Mouse (Mus musculus) stomach, embryonic 16.5 days (tissue): ENCODE results near the gene Cd81. TPM values are rescaled to one million over a fixed set of nuclear protein-coding genes. Genes with fewer than 3 reads are reported as not detected.

Experiments
- ATAC-seq: fragments of 200-750 bp; cut with Nextera tagmentation; 2 replicates; pipeline ENCODE4 v1.8.0; 2017; ENCODE audit warnings: moderate number of reproducible peaks, moderate TSS enrichment; ENCODE audit not compliant: insufficient read depth, low FRiP score
- H3K27ac ChIP-seq: fragments of 300-500 bp; sonication (generic); 2 replicates; pipeline ENCODE4 v1.5.1; 2014; ENCODE audit warnings: low read length
- H3K27me3 ChIP-seq: fragments of 300-500 bp; sonication (generic); 2 replicates; pipeline ENCODE4 v1.6.1; 2014; ENCODE audit warnings: low read length, control low read depth, mixed read lengths; ENCODE audit not compliant: control insufficient read depth, insufficient read depth
- H3K36me3 ChIP-seq: fragments of 300-500 bp; sonication (generic); 2 replicates; pipeline ENCODE4 v1.6.1; 2014; ENCODE audit warnings: low read length; ENCODE audit not compliant: control insufficient read depth, insufficient read depth
- H3K4me1 ChIP-seq: fragments of 300-500 bp; sonication (generic); 2 replicates; pipeline ENCODE4 v1.6.1; 2014; ENCODE audit warnings: low read length, control low read depth, mixed read lengths; ENCODE audit not compliant: control insufficient read depth, insufficient read depth
- H3K4me2 ChIP-seq: fragments of 300-500 bp; sonication (generic); 2 replicates; pipeline ENCODE4 v1.6.1; 2014; ENCODE audit warnings: low read depth, low read length, mixed read lengths
- H3K4me3 ChIP-seq: fragments of 300-500 bp; sonication (generic); replicated peaks from 2 replicates; pipeline ENCODE4 v1.5.1; 2014; ENCODE audit warnings: mild to moderate bottlenecking, low read length
- H3K9ac ChIP-seq: fragments of 300-500 bp; sonication (generic); 2 replicates; pipeline ENCODE4 v1.6.1; 2014; ENCODE audit warnings: low read length
- H3K9me3 ChIP-seq: fragments of 300-500 bp; sonication (generic); replicated peaks from 2 replicates; pipeline ENCODE4 v1.6.1; 2016; ENCODE audit warnings: low read length, control low read depth; ENCODE audit not compliant: control insufficient read depth
- WGBS: fragments of 180-500 bp; shearing (Covaris S2); extraction: QIAGEN DNeasy Blood & Tissue Kit; methylation state at CpG from one replicate; pipeline ENCODE4 v1.1.7; 2014; 5-methylcytosine and 5-hydroxymethylcytosine counted together
- polyA plus RNA-seq: library from polyadenylated mRNA; unstranded; fragments of >200 nt; fragmentation: Nextera tagmentation; extraction: Ambion mirVana; gene quantifications from 2 replicates; pipeline ENCODE4 v1.2.1, GENCODE M21; 2015

Cd81 gene
- polyA plus RNA-seq, 1 experiment from 2014 or later, result 638 TPM

- Histone ChIP-seq H3K9me3 (no peaks in the 10 kb centered on the region), H3K4me3 (peak overlapping the region; percentile 86), H3K27ac (peak overlapping the region; percentile 96), H3K4me2 (peak overlapping the region; percentile 95), H3K9ac (peak overlapping the region; percentile 93), H3K27me3 (no peaks in the 10 kb centered on the region), H3K4me1 (peaks cover 18% of the 10 kb centered on the region), H3K36me3 (peaks cover 9% of the 10 kb centered on the region; the same call in 1 of the 2 replicates)
- ATAC-seq, result peak; percentile 1; the same call in 1 of the 2 replicates
- 6% methylated on average over 30 of the region's 30 CpGs for WGBS
Observed at GRCm38 (mm10) chr7:143069751-143070400, 17.3 kb downstream of the Cd81 start.

GRCm38 (mm10) chr7:143070506-143071070, 18.0 kb downstream of the Cd81 start:
- H3K27ac ChIP-seq, result peak overlapping the region; percentile 96; the same call in 1 of the 2 replicates
- H3K4me1 ChIP-seq, result peaks cover 18% of the 10 kb centered on the region
- no peak for ATAC-seq
- peak overlapping the region; percentile 86 for H3K4me3 ChIP-seq
- H3K9me3 ChIP-seq, result no peaks in the 10 kb centered on the region
- peak overlapping the region; percentile 93 for H3K9ac ChIP-seq
- H3K27me3 ChIP-seq, result no peaks in the 10 kb centered on the region
- peak overlapping the region; percentile 95 for H3K4me2 ChIP-seq
- WGBS, result 79% methylated on average over 10 of the region's 10 CpGs
- peaks cover 3% of the 10 kb centered on the region; the same call in 1 of the 2 replicates for H3K36me3 ChIP-seq

GRCm38 (mm10) chr7:143072605-143073004, 20.1 kb downstream of the Cd81 start:
- no peak for ATAC-seq
- H3K9me3 ChIP-seq, result no peaks in the 10 kb centered on the region
- H3K4me3 ChIP-seq, result no peak overlapping the region
- H3K4me2 ChIP-seq, result no peak overlapping the region
- peaks cover 3% of the 10 kb centered on the region; the same call in 1 of the 2 replicates for H3K36me3 ChIP-seq
- WGBS, result 86% methylated on average over 5 of the region's 5 CpGs
- no peak overlapping the region for H3K27ac ChIP-seq
- H3K27me3 ChIP-seq, result no peaks in the 10 kb centered on the region
- H3K9ac ChIP-seq, result no peak overlapping the region
- H3K4me1 ChIP-seq, result peaks cover 18% of the 10 kb centered on the region

GRCm38 (mm10) chr7:143073086-143073485, 20.5 kb downstream of the Cd81 start:
- ATAC-seq, result no peak
- Histone ChIP-seq H3K27me3 (no peaks in the 10 kb centered on the region), H3K4me2 (no peak overlapping the region), H3K9ac (no peak overlapping the region), H3K9me3 (no peaks in the 10 kb centered on the region), H3K4me3 (no peak overlapping the region), H3K27ac (no peak overlapping the region), H3K36me3 (no peaks in the 10 kb centered on the region), H3K4me1 (peaks cover 18% of the 10 kb centered on the region)
- 62% methylated on average over 1 of the region's 1 CpGs for WGBS

GRCm38 (mm10) chr7:143075394-143075793, 22.9 kb downstream of the Cd81 start:
- Histone ChIP-seq H3K9me3 (no peaks in the 10 kb centered on the region), H3K36me3 (no peaks in the 10 kb centered on the region), H3K4me2 (no peak overlapping the region), H3K27ac (no peak overlapping the region), H3K4me1 (peaks cover 8% of the 10 kb centered on the region), H3K4me3 (no peak overlapping the region), H3K9ac (no peak overlapping the region), H3K27me3 (no peaks in the 10 kb centered on the region)
- 64% methylated on average over 5 of the region's 5 CpGs for whole genome bisulfite sequencing
- ATAC-seq, result no peak

- no peaks in the 10 kb centered on the region for H3K4me1 ChIP-seq
- 87% methylated on average over 2 of the region's 2 CpGs for WGBS
Observed at GRCm38 (mm10) chr7:143077351-143077750, 24.8 kb downstream of the Cd81 start.

GRCm38 (mm10) chr7:143082024-143082423, 29.5 kb downstream of the Cd81 start:
- ATAC-seq, result no peak
- Histone ChIP-seq H3K9ac (no peak overlapping the region), H3K36me3 (no peaks in the 10 kb centered on the region), H3K4me3 (no peak overlapping the region), H3K27ac (no peak overlapping the region), H3K9me3 (no peaks in the 10 kb centered on the region), H3K4me1 (peaks cover 8% of the 10 kb centered on the region; the same call in 1 of the 2 replicates), H3K27me3 (no peaks in the 10 kb centered on the region), H3K4me2 (no peak overlapping the region)
- WGBS, result 66% methylated on average over 6 of the region's 6 CpGs

More at GRCm38 (mm10) chr7:143077351-143077750, 24.8 kb downstream of the Cd81 start:
- Histone ChIP-seq H3K27me3 (no peaks in the 10 kb centered on the region), H3K4me2 (no peak overlapping the region), H3K9me3 (no peaks in the 10 kb centered on the region), H3K36me3 (no peaks in the 10 kb centered on the region), H3K4me3 (no peak overlapping the region), H3K27ac (no peak overlapping the region), H3K9ac (no peak overlapping the region)
- ATAC-seq, result no peak

- no peak overlapping the region for H3K4me2 ChIP-seq
- H3K4me3 ChIP-seq, result no peak overlapping the region
- no peak overlapping the region for H3K27ac ChIP-seq
- no peak for ATAC-seq
- H3K27me3 ChIP-seq, result no peaks in the 10 kb centered on the region
- 83% methylated on average over 2 of the region's 2 CpGs for WGBS
- no peaks in the 10 kb centered on the region for H3K36me3 ChIP-seq
- no peaks in the 10 kb centered on the region for H3K9me3 ChIP-seq
- H3K4me1 ChIP-seq, result peaks cover 8% of the 10 kb centered on the region
- H3K9ac ChIP-seq, result no peak overlapping the region
Observed at GRCm38 (mm10) chr7:143083708-143084107, 31.2 kb downstream of the Cd81 start.

- peak overlapping the region; percentile 93 for H3K27ac ChIP-seq
- WGBS, result 41% methylated on average over 2 of the region's 2 CpGs
- peak overlapping the region; percentile 53 for H3K4me2 ChIP-seq
Observed at GRCm38 (mm10) chr7:143086366-143086765, 33.8 kb downstream of the Cd81 start.

More at GRCm38 (mm10) chr7:143086366-143086765, 33.8 kb downstream of the Cd81 start:
- 0 out of 2 replicates have a peak, but pooled peaks have one; percentile 1 for ATAC-seq
- Histone ChIP-seq H3K36me3 (no peaks in the 10 kb centered on the region), H3K4me3 (peak overlapping the region; percentile 42), H3K4me1 (peaks cover 8% of the 10 kb centered on the region), H3K9me3 (no peaks in the 10 kb centered on the region), H3K27me3 (no peaks in the 10 kb centered on the region), H3K9ac (peak overlapping the region; percentile 75)
